Mouse (Mus musculus) neural tube, postnatal 0 days (tissue): ENCODE measurements around the gene A930004D18Rik. TPM values are rescaled to one million over a fixed set of nuclear protein-coding genes. Genes with fewer than 3 reads are reported as not detected.

Experiments used
- microRNA-seq: library from miRNA; unstranded; fragments of <30 nt; microRNA quantifications from one replicate; pipeline ENCODE4, GENCODE M21; 2016
- polyA plus RNA-seq: library from polyadenylated mRNA; unstranded; fragments of >200 nt; fragmentation: Nextera tagmentation; extraction: Ambion mirVana; gene quantifications from 2 replicates; pipeline ENCODE4 v1.2.1, GENCODE M21; 2015

The A930004D18Rik gene
- polyA plus RNA-seq = 9.7 and 12.7 TPM in 2 replicates

DNA sequence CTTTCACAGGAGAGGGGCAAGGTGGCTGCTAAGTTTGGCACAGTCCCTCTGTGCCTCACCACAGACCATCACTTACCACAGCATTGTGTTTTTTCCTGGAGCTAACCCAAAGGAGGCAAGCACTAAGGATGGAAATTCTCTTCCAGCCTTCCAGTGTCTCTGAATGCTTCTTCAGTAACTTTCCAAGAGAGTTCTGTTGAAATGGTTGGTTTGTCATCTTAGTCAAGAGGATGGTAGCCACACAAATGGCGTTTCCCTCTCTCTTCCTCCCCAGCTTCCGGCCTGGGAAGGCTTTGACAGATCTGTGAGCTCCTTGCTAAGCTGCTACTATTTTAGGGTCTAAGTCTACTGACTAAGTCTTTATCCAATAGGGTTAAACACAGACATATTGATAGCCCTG lies at the start of gene A930004D18Rik:
Gene A930004D18Rik (minus strand): TSS at position 247 of the 400 bp plus-strand sequence.

DNA sequence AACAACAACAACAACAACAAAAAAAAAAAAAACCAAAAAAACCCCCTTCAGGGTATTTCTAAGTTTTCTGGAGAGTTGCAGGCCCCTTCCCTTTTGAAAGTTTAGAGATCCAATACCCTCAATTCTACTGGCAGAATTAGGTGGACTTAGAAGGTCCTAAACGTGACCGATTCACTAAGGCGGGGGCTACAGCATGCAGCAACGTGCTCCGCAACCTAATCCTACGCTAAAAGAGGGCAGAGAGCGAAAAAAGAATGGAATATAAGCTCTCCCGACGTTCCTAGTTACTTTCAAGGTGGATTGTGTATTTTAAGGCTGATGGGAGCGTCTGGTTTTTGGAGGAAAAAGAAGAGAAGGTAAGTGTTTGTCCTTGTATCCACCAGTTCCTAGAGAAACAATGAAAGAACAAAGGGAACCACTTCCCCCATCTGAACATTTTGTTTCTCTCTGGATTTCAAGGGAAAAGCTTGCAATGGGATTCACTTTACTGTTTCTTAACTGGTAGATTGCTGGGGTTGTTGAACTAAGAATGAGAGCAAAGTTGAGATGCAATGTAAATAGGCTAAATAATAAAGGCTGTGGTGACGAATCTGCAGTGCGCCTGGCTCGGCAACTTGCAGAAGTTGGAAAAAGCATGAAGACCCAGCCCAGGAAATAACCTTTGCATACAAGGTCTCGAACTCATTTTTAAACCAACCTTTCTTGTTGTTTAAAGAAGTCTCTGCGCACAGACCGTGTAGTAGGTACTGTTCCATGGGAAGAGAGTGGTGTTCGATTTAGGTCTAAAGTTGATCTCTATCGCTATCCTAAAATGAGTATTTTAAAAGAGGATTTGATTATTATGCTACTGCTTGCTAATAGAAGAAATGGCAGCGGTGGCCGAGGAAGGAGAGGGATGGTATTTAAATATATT lies 17.7 kb upstream of the A930004D18Rik start, which contains the start of gene Mllt10:
Gene Mllt10 (plus strand): TSS at position 222 of the 913 bp plus-strand sequence.

DNA sequence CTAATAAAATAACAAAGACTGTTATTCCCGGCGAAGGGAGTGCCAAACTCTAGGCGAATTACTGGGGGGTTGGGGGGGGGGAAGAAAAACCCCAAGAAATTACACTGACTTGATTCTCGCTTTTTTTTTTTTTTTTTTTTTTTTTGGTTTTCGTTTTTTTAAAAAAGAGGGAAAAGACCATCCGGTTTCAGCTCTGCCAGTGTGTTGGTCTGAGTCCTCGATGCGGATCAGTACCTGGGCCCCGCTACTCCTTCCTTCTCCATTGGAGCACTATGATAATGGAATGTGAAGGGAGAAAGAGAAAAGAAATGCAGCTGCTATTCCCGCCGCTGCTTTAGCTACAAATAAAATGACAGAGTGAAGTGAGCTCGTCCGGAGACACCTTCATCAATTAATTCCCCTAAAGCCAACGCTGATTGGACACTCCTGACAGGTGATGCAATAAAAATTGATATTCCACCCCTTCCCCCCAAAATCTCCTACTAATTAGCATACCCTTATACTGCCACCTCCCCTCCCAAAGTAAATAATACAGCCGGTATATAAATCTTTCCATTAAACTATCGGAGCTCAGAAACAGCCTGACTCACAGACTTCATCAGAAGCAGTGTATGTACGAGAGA lies 11.0 kb upstream of the A930004D18Rik start, which contains the start of gene Skida1:
Gene Skida1 (minus strand): TSS at position 599 of the 623 bp plus-strand sequence.

DNA sequence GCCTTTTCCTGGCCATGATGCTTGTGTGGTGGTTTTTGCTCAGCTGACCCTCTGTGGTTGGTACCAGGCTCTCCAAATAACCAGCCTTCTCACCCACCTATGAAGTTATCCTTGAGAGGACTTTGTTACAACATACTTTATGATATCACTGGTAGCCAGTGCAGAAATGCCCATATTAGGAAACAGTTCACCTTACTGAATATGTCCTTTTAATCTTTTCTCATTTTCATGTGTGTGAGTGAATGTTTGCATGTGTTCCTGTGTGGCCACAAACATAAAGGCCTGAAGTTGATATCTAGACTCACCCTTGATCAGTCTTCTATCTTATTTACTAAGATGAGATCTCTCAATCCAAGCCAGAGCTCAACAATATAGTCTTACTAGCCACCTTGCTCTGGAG lies 40.7 kb downstream of the A930004D18Rik start, which contains the start of gene H2al2a:
Gene H2al2a (minus strand): TSS at position 101 of the 400 bp plus-strand sequence.

Small RNA genes within 50 kb of the gene (microRNA-seq; reads per million reads assigned to microRNA genes)
- 2.6 reads per million for gene Mir7655

Other genes with a start within 250 kb of the A930004D18Rik start
- gene H2al2a, start 40.8 kb downstream of the A930004D18Rik start, polyA plus RNA-seq = not detected in 2 replicates
- 3.1 and 3.4 TPM in 2 replicates for gene Skida1, start 11.3 kb upstream of the A930004D18Rik start, polyA plus RNA-seq
- 34.9 and 37.8 TPM in 2 replicates for gene Mllt10, start 17.5 kb upstream of the A930004D18Rik start, polyA plus RNA-seq